Mouse (Mus musculus) urinary bladder, postnatal 36 days (tissue): ENCODE results near the gene Nf1.
A peak's percentile ranks its signal among the peaks of the same experiment; 100 is the strongest.

Experiments used
- DNase-seq, 2 experiments: peaks; one replicate each; pipeline ENCODE4 v3.0.0; 2022; ENCODE audit warnings: low spot score in 2 of 2, mixed read lengths in 1 of 2

The Nf1 gene

GRCm38 (mm10) chr11:79529226-79529625, 189.7 kb downstream of the Nf1 start:
- no peak for DNase-seq

- DNase-seq, result no peak
These were observed 190.2 kb downstream of the Nf1 start for GRCm38 (mm10) chr11:79529736-79530135.

DNA sequence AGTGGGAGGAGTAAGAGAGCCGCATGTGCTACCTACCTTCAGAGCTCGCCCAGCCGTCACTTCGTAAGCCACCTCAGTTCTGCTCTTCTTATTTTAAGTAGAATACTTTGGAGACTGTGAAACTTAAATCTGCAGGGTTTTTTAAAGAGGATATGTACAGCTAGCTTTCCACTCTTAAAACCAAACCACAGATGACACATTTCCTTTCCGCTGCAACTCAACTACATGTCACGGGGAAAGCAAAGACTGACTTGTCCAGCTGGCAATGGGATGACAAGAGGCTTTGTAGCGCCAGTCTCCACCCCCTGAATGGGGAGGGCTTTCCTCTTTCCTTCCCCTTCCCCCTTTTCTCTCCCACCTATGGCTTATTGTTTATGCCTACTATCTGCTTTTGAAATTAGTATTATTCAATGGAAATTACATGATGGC, 190.9 kb downstream of the Nf1 start, which contains the start of the genes Evi2 and Evi2a:
Evi2 (minus strand) TSS at position 257 of the 429 bp plus-strand sequence.
Evi2a (minus strand) TSS at position 277 of the 429 bp plus-strand sequence.
- DNase-seq, result no peak

DNA sequence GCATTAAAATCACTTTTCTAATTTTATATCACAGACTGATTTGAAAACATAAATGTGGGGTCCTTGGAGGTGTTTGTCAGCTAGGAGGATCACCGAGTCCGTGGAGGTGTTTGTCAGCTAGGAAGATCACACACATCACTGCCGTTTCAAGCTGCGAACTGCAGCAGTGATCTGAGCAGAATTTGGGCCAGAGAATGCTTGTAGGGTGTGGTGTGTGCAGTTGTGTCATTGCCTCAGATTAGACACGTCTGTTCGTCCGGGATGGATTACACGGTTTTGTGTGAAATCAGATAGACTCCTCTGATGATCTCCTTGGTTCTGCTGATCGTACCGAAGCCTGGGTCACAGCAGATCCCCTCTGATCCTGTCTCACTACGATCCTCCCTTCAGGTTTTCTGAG, 191.3 kb downstream of the Nf1 start:
- no peak for DNase-seq

- DNase-seq, result no peak
These were observed 192.0 kb downstream of the Nf1 start for GRCm38 (mm10) chr11:79531485-79531884.

- DNase-seq, result no peak
These were observed 193.8 kb downstream of the Nf1 start for GRCm38 (mm10) chr11:79533311-79533710.

DNA sequence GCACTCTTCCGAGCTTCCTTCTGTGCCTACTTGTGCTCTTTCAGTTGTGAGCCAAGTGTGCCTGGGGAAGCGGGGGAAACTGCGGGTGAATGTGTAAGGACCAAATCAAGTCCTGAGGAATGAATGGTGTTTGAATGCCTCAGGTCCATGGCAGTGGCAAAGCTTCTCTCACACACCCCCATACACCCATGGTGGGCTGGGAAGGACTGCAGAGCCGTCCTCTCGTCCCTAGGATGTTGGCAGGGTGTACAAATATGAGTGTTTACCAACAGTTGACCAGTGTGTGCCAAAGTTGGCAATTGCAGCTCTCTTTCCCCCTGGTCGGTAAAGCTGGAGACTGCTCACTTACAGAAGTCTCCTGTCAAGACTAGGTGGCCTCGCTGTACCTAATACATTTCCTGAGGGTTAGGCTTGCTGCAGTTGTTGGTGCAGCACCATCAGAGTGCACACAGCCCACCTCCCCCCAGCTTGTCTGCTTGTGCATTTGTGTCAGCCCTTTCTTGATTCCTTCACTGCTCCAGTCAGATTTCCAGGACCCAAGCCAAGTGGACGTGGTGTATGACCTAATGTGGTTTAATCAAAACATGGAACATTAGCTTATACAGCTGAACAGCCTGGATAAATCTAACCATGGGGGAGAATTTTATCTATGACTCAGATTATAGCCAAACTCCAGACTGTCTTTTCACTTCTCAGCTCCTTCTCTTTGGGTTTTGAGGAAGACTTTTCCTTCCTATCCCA, 194.6 kb downstream of the Nf1 start:
- peak in 1 of 2 experiments; percentile 22 for DNase-seq

- DNase-seq, result no peak
These were observed 196.1 kb downstream of the Nf1 start for GRCm38 (mm10) chr11:79535554-79535953.

- no peak for DNase-seq
These were observed 196.8 kb downstream of the Nf1 start for GRCm38 (mm10) chr11:79536293-79536692.

DNA sequence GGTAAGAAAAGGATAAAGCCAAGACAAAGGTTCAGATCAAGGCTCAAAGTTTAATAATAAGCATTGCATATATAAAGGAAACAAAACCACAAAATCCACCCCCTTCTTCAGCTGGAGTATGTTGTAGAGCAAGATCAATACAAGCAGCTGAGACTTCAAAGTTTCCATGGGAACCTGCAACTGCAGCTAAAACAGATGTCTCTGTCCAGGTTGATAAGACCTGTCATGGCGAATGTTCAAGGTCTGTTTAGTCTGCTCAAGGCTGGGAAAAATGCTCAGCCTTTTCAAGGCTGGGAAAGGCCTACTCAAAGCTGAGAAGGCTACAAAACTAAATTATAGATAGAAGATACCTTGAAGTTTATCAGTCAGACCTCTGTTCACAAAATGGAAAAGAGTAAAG, 213.1 kb downstream of the Nf1 start:
- no peak for DNase-seq

DNA sequence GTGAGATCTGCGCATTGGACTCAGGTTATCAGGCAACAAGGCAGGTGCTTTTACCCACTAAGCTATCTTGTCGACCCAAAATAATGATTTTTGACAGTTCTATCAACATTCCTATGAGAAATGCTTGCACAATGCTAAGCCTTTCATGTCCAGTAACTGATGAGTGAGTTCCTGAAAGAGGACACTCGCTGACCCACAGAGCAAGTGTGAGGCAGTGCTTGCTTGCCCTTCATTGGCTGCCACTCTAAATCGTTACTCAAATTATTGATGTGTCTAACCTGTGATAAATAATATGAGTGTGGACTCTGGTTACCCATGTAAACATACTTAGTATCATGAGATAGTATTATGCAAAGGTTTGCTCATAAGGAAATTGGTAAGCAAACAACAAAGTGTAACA, 221.0 kb downstream of the Nf1 start:
- DNase-seq, result no peak

DNA sequence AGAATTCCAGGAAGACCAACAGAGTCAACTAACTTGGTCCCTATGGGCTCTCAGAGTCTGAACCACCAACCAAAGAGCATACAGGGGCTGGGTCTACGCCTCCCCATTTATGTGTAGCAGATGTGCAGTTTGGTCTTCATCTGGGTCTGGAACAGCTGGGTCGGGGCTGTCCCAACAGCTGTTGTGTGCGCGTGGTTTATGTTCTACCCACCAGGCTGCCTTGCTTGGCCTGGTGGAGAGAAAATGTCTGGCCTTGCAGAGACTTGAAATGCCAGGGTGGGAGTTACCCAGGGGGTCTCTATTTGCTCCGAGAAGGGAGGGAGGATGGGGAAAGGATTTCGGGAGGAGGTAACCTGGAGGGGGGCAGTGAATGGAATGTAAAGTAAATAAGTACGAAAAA, 224.0 kb downstream of the Nf1 start:
- no peak for DNase-seq

GRCm38 (mm10) chr11:79566947-79567346, 227.5 kb downstream of the Nf1 start:
- no peak for DNase-seq

- DNase-seq, result no peak
These were observed 228.9 kb downstream of the Nf1 start for GRCm38 (mm10) chr11:79568197-79568911.

GRCm38 (mm10) chr11:79570319-79570718, 230.8 kb downstream of the Nf1 start:
- DNase-seq, result no peak

DNA sequence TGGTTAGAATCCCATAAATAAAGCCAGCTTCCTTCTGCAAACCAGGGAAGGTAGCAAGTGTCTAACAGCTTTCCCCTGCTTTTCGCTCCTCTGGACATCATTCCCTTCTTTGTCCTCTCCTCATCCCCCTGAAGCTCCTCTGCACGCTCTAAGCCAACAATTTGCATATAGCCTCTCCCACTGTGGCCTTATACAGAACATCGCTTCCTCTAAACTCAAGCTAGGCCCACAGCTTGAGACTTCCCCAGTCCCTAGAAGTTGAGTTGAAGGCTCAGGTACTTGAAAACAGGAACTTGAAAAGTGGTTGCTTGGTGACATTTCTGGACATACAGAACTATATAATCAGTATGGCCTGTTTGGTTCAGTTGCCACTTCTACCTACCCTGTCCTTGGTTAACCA, 234.3 kb downstream of the Nf1 start:
- no peak for DNase-seq

DNA sequence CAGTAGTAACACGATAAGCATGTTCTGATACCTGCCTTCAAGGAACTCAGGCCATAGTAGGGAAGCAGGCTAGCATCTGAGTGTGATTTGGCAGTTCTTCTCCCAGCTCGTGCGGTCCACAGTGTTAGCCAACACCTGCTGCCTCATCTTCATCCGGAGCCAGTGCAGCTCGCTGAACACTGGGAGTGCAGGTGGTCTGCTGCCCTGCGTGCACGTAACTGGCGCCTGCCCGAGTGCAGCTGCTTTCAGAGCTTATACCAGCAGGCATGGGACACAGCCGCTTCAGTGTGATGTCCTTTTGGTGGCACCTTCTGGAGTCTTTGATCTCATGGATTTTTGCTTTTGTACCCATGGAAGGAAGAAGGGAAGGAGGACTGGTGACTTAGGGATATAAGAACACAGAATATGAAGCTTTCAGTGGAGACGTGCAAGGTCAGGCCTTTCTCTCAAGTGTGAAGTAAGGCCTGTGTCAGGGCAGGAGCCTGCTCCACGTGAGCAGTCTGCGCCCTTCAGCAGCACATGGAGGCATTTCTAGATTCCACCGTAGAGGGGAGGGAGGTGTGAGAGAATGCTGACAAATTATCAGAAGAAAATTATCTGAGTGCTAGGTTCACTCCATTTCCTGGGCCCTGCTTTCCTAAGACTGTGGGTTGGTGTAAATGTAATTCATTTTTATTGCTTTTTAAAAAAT, 236.0 kb downstream of the Nf1 start:
- no peak for DNase-seq

- DNase-seq, result peak; percentile 57 to 66
These were observed 238.2 kb downstream of the Nf1 start for GRCm38 (mm10) chr11:79577741-79578140.

GRCm38 (mm10) chr11:79580660-79581059, 241.2 kb downstream of the Nf1 start:
- DNase-seq, result no peak

- no peak for DNase-seq
These were observed 241.8 kb downstream of the Nf1 start for GRCm38 (mm10) chr11:79581257-79581656.

DNA sequence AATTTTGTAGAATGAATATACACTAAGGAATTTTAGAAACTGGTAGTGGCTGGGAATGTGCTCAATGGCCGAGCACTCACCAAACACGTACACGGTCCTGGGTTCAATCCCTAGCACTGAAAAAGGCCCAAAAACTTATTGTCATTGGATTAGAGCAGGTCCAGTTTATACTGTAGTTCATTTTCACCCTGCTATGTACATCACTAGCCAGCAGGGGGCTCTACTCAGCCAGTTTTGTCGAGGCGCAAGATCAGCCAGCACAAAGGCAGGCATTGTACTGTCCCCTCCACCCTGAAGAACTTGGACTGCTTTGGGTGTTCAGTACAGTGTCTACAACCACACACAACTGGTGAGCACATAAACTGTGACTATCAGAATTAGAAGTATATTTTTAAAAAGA, 244.7 kb downstream of the Nf1 start:
- DNase-seq, result peak; percentile 35 to 54

- no peak for DNase-seq
These were observed 250.0 kb downstream of the Nf1 start for GRCm38 (mm10) chr11:79589317-79590075.
